Mouse (Mus musculus): Measurements from ENCODE around the gene Nipal1.

Nipal1 gene

GRCm38 (mm10) chr5:72647418-72647907, at the start of gene Nipal1:
Gene Nipal1, plus strand, starts transcription at chr5:72647795.
- peak; percentile 62 to 67 for DNase-seq (ENCODE audit: low spot score in 2 of 2)

GRCm38 (mm10) chr5:72601006-72601405, 46.6 kb upstream of the Nipal1 start:
- no peak for DNase-seq (ENCODE audit: low spot score in 2 of 2)

GRCm38 (mm10) chr5:72603138-72603537, 44.5 kb upstream of the Nipal1 start:
- DNase-seq (ENCODE audit: low spot score in 2 of 2) = no peak

GRCm38 (mm10) chr5:72617413-72617812, 30.2 kb upstream of the Nipal1 start:
- no peak for DNase-seq (ENCODE audit: low spot score in 2 of 2)

- DNase-seq (ENCODE audit: low spot score in 2 of 2) = no peak
Measured at GRCm38 (mm10) chr5:72621022-72621421, 26.6 kb upstream of the Nipal1 start.

- DNase-seq (ENCODE audit: low spot score in 2 of 2) = no peak
Measured at GRCm38 (mm10) chr5:72630026-72630425, 17.6 kb upstream of the Nipal1 start.

GRCm38 (mm10) chr5:72634791-72635271, 12.8 kb upstream of the Nipal1 start:
- DNase-seq (ENCODE audit: low spot score in 2 of 2) = peak; percentile 48 to 49

- DNase-seq (ENCODE audit: low spot score in 2 of 2) = peak; percentile 32 to 41
Measured at GRCm38 (mm10) chr5:72636122-72636521, 11.5 kb upstream of the Nipal1 start.

- DNase-seq (ENCODE audit: low spot score in 2 of 2) = no peak
Measured at GRCm38 (mm10) chr5:72636576-72636975, 11.0 kb upstream of the Nipal1 start.

GRCm38 (mm10) chr5:72640072-72640471, 7.5 kb upstream of the Nipal1 start:
- DNase-seq (ENCODE audit: low spot score in 2 of 2) = no peak

- DNase-seq (ENCODE audit: low spot score in 2 of 2) = no peak
Measured at GRCm38 (mm10) chr5:72643655-72644054, 3.9 kb upstream of the Nipal1 start.

GRCm38 (mm10) chr5:72644175-72644574, 3.4 kb upstream of the Nipal1 start, which contains the start of gene Cnga1:
Gene Cnga1, minus strand, starts transcription at chr5:72644275.
- DNase-seq (ENCODE audit: low spot score in 2 of 2) = no peak

GRCm38 (mm10) chr5:72646131-72646530, 1.5 kb upstream of the Nipal1 start:
- DNase-seq (ENCODE audit: low spot score in 2 of 2) = peak in 1 of 2 experiments; percentile 9

GRCm38 (mm10) chr5:72646996-72647395, 599 bp upstream of the Nipal1 start:
- DNase-seq (ENCODE audit: low spot score in 2 of 2) = no peak

GRCm38 (mm10) chr5:72647958-72648595, 482 bp downstream of the Nipal1 start:
- no peak for DNase-seq (ENCODE audit: low spot score in 2 of 2)

- DNase-seq (ENCODE audit: low spot score in 2 of 2) = no peak
Measured at GRCm38 (mm10) chr5:72648987-72649735, 1.6 kb downstream of the Nipal1 start.

- DNase-seq (ENCODE audit: low spot score in 2 of 2) = no peak
Measured at GRCm38 (mm10) chr5:72653068-72653674, 5.6 kb downstream of the Nipal1 start.

- DNase-seq (ENCODE audit: low spot score in 2 of 2) = no peak
Measured at GRCm38 (mm10) chr5:72656270-72656791, 8.7 kb downstream of the Nipal1 start.

- DNase-seq (ENCODE audit: low spot score in 2 of 2) = no peak
Measured at GRCm38 (mm10) chr5:72658375-72658774, 10.8 kb downstream of the Nipal1 start.

- DNase-seq (ENCODE audit: low spot score in 2 of 2) = no peak
Measured at GRCm38 (mm10) chr5:72661051-72661781, 13.6 kb downstream of the Nipal1 start.

- DNase-seq (ENCODE audit: low spot score in 2 of 2) = no peak
Measured at GRCm38 (mm10) chr5:72664126-72664525, 16.5 kb downstream of the Nipal1 start.

All from spleen, postnatal 36 days (tissue).